Mouse (Mus musculus): ENCODE measurements around the gene Nufip2.
"Not testable (repeated sequence)": the region's sequence is repeated elsewhere in the genome, so short reads cannot be mapped to it uniquely, and the experiment has no call there.

Gene Nufip2

GRCm38 (mm10) chr11:77685383-77686265 is at the start of gene Nufip2:
Nufip2 (plus strand) TSS chr11:77686155.
- peak; percentile 100 for DNase-seq

DNA sequence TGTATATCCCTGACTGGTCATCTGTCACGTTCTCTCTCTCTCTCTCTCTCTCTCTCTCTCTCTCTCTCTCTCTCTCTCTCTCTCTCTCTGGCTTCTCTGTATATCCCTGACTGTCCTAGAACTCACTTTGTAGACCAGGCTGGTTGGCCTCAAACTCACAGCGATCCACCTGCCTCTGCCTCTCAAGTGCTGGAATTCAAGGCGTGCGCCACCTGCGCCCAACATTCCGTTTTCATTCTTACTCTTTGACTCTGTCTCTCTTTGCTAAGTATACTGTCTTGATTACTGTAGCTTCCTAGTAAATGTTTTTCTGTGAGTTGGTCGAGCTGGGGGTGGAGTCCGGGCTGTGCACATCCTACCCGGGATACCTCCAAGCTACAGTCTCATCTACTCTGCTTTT is 44.6 kb upstream of the Nufip2 start:
- DNase-seq: no peak

GRCm38 (mm10) chr11:77645481-77645880 is 40.5 kb upstream of the Nufip2 start:
- peak; percentile 28 for DNase-seq

- no peak for DNase-seq
Measured at GRCm38 (mm10) chr11:77648878-77649277, 37.1 kb upstream of the Nufip2 start.

DNA sequence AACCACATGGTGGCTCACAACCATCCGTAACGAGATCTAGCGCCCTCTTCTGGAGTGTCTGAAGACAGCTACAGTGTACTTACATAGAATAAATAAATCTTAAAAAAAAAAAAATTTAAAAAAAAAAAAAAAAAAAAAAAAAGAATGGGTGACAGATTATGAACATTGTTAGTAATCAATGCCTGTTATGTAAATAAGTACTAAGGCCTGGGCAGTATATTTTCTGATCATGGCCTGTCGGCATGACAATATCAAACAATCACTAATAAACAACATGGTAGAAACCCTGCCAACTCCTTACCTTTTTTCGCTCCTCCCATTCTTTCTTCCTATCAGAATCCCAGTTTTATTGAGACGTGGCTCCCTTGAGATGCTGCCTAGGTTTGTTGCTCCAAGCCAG is 33.5 kb upstream of the Nufip2 start:
- no peak for DNase-seq

GRCm38 (mm10) chr11:77653406-77654190 is 32.4 kb upstream of the Nufip2 start:
- not testable (repeated sequence) for DNase-seq

- DNase-seq: no peak
Measured at GRCm38 (mm10) chr11:77659986-77660385, 26.0 kb upstream of the Nufip2 start.

GRCm38 (mm10) chr11:77663639-77664038 is 22.3 kb upstream of the Nufip2 start:
- no peak for DNase-seq

DNA sequence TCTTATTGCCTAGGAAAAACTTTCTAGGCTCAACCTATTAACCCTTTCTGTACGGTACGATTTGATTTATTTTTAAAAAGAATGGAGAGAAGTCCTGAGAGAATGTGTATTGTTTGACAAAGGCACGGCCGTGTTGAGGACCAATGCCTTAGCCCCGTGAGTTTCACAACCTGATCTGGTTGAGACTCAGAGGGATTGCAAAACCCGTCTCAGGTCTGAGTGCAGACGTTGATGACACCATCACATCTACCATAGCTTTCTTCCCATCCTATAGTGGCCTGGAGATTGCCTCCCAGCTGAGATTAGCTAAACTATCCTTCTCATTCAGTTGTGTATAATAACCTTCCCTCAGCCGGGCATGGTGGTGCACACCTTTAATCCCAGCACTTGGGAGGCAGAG is 21.9 kb upstream of the Nufip2 start:
- no peak for DNase-seq

DNA sequence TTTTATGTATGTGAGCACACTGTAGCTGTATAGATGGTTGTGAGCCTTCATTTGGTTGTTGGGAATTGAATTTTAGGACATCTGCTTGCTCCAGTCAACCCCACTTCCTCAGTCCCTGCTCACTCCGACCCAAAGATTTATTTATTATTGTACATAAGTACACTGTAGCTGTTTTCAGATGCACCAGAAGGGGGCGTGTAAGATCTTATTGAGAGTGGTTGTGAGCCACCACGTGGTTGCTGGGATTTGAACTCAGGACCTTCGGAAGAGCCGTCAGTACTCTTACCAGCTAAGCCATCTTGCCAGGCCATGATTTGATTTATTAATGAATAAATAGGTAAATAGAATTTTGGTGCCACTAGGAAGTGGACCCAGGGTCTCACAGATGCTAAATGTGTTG is 20.6 kb upstream of the Nufip2 start:
- not testable (repeated sequence) for DNase-seq

DNA sequence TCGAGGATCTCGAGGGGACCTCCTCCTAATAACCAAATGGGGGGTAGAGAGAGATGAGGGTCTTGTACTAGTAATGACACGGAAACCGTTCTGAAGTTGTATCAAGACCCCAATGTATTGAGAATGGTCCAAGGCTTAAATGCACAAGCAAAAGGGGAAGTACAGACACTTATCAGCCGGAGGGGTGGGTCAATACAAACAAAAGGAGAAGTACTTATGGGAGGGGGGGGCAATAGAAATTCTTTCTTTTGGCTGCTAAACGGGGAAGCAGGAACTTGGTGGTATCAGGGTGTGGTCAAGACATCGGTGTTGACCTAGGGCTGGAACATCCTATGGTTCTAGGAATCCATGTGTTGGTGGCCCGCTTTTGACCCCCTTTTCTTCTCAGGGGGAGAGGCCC is 19.2 kb upstream of the Nufip2 start:
- not testable (repeated sequence) for DNase-seq

GRCm38 (mm10) chr11:77672746-77673145 is 13.2 kb upstream of the Nufip2 start:
- no peak for DNase-seq

GRCm38 (mm10) chr11:77673428-77673991 is 12.4 kb upstream of the Nufip2 start:
- DNase-seq: no peak

DNA sequence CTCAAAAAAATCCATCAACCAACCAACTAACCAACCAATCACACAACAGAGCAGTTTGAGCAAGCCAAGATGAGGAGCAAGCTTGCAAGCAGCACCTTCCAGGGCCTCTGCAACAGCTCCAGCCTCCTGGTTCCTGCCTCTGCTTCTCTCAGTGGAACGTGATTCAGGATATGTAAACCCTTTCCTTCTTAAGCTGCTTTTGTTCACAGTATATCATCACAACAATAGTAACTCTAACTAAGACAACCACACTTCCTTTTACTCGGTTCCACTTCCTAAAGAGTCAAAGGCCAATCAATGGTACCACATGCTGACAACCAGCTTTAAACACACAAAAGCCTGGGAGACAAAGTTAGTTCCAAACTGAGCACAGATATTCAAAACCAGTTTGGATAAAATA is 5.9 kb upstream of the Nufip2 start:
- no peak for DNase-seq

DNA sequence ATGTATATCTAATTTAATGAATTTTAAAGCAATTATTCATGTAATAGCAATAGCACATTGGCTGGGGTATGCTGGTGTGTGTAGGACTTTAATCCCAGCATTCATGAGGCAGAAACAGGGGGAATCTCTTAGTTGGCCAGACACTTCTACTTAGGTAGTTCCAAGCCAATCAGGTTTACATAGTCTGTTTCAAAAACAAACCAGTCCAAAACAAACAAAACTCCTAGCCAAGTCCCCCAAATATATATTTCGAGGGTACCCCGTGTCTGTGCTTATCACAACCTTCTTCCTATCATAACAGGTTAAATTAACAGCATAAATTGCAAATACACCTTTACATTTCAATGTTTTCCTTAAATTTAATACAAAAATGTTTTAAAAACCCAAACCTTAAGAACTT is 1.1 kb upstream of the Nufip2 start:
- no peak for DNase-seq

- peak; percentile 36 for DNase-seq
Measured at GRCm38 (mm10) chr11:77686346-77686840, 438 bp downstream of the Nufip2 start.

DNA sequence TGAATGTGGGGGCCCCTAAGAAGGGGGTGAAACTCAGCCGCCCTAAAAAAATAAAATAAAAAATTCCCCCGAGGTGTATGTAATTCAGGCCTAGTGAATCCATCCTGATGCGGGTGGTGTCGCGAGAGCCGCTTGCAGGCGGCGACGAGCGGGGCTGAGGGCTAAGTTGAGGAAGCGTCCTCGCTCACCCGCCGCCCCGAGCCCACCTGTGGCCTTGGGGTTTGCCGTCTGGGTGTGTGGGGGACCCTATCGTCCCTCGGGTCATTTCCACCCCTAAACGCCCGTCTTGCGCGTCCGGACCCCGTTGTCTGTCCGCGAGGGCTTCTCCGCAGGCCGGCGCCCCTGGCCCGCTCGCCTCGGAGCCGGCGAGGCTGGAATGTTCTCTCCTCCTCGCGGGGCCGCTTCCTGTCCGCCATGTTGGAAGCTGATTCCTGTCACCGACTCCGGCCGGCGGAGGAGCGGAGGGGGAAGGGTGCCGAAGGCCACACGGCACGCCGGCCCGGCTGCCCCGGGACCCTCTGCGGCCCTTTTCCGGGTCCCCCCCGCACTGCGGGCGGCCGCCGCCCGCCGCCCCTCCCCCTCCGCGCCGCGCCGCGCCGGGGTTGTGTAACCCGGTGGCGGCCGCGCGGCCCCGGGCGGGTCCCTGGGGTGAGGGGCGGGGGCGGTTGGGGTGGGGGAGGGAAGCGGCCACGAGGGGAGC is 1.0 kb downstream of the Nufip2 start:
- DNase-seq: peak; percentile 47

DNA sequence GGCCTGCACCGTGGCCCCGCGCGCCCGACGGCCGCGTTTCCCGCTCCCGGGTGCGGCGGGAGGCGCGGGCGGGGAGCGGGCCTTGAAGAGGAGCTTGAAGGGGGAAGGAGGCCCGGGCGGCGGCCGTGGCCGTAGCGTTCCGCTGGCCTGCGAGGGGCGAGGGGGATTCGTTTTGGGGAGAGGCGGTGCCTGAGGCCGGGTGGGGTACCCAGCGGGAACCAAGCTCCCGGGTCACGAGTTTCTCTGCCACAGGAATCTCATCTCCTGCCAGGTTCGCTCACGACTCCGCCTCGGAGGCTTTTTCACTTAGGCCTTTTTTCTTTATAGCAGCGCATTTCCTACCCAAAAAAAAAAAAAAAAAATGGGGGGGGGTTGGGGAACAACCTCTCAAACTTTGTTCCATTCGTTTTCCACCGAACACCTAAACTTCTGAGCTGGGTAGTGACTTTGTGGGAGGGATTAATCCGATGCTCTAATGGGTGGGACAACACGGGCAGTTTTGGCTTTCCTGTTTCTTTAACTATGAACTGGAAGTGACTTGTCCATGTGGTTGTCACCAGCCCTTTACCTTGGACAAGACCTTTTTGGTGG is 1.7 kb downstream of the Nufip2 start:
- peak; percentile 44 for DNase-seq

GRCm38 (mm10) chr11:77693026-77693425 is 7.1 kb downstream of the Nufip2 start:
- DNase-seq: no peak

- no peak for DNase-seq
Measured at GRCm38 (mm10) chr11:77697232-77697631, 11.3 kb downstream of the Nufip2 start.

GRCm38 (mm10) chr11:77705920-77706319 is 20.0 kb downstream of the Nufip2 start:
- DNase-seq: no peak

- no peak for DNase-seq
Measured at GRCm38 (mm10) chr11:77709039-77709438, 23.1 kb downstream of the Nufip2 start.

Data from cerebellum, adult 11 months (tissue).